Mouse (Mus musculus): ENCODE measurements around the gene Zc3h18.

The Zc3h18 gene

DNA sequence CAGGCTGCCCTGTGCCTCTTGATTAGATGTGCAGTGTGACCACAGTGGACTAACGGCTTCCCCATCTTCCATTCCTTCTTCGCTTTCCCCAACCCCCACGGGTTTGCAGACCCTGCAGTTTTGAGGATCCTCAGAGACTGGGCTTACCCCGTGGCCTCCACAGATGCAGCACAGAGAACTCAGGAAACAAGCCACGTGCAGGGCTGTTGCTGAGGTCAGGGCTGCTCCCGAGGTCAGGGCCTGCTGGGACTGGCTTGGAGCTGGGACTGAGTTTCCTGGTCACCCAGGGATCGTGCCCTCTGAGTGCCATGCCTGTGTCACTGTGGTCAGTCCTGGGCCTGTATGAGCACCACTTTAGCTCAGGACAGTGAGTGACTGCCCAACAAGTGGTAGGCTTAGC, 88.6 kb downstream of the Zc3h18 start:
- no peak for DNase-seq (ENCODE audit: low spot score)

All from ovary, adult 18-20 months (tissue).